Mouse (Mus musculus) spleen, postnatal 36 days (tissue): Measurements from ENCODE around the gene Aspn.
"Not testable (repeated sequence)": the region's sequence is repeated elsewhere in the genome, so short reads cannot be mapped to it uniquely, and the experiment has no call there.

Experiments
- DNase-seq, 2 experiments: peaks; one replicate each; pipeline ENCODE4 v3.0.0; 2022; ENCODE audit warnings: low spot score in 2 of 2, mixed read lengths in 1 of 2

The Aspn gene

DNA sequence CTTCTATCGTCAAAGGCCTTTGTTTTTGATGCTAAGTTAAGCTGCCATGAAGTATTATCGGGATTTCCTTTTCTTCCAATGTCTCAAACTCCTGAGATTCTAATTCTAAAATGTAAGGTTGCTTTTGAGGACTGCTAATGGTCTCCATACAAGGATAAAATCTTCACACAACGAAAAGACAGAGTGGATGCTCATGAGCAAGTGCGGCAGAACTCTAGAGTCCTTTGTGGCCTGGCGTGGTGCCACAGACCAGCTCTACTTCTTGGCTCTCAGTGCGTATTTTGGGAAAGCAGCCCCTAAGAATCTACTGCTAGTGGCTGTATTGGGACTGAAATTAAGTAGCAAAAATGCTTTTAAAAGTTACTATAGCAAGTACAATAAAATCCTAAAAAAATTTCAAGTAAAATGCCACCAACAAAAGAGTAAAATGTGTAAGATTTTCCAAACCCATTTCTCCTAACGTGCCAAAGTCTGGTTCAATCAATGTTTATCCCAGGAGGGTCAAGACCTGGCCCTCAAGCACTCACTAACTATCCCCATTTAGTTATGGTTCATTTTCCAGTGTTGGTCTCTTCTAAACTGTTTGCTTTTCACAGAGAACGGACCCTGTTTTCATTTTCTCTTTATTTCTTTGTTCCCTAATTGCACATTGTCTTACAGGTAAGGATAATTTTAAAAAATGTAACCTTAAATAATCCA lies 40.2 kb downstream of the Aspn start:
- DNase-seq, result no peak

DNA sequence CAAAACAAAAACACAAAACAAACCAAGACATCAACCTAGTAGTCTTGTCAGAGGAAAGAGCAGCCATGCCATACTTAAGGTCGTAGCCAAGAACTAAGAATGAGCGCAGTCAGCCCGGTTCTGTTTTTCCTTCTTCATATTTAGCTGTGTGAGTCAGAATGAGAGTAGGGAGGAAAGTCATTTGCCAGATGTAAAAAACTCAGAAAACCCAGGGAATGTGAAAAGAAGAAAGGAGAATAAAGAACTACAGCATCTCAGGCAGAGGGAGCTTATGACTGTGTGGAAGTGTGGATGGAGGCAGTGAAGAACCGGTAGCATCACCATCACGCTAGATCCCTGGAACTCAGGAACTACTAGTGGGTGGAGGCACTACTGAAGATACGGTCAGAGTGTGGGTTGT lies 41.8 kb downstream of the Aspn start:
- DNase-seq, result no peak

GRCm38 (mm10) chr13:49602541-49602940 lies 58.3 kb downstream of the Aspn start:
- DNase-seq, result not testable (repeated sequence)

GRCm38 (mm10) chr13:49603603-49604002 lies 59.4 kb downstream of the Aspn start:
- no peak for DNase-seq

- no peak for DNase-seq
Measured at GRCm38 (mm10) chr13:49607714-49608113, 63.5 kb downstream of the Aspn start, which contains the start of gene Ogn. TSS of gene Ogn (plus strand) at chr13:49608046.

DNA sequence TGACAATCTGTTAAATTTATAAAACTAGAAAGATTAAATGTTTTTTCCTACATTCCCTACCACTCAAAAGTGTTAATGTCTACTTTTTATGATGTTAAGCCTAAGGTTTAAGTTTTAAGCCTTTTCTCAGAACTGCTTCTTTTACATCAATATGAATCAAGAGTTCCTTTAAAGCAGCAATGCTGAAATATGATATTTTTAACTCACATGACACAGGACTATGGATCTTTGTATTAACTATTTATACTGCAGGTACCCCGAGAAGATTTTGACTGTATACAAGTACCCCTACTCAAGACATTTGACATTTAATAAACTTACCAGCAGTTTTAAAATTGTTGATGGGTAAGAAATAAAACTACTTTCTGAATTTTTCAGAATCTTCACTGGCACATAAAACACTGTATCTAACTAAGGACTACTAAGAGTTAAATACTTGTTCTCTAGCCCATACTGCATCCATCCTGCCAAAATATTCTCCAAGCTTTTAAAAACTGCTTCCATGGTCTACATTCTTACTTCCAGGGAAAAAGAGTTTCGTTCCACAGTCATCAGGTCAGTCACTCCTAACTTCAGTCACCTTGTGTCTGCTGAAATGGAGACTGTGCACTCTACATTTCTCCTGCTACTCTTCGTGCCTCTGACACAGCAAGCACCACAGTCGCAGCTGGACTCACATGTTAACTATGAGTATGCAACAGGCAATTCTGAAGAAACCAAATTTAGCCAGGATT lies 64.5 kb downstream of the Aspn start:
- DNase-seq, result no peak

GRCm38 (mm10) chr13:49617021-49617420 lies 72.8 kb downstream of the Aspn start:
- peak in 1 of 2 experiments; percentile 10 for DNase-seq
